Mouse (Mus musculus) 416B (cell line): Measurements from ENCODE around the gene Aldh3a1.
A peak's percentile ranks its signal among the peaks of the same experiment; 100 is the strongest.
"Not testable (repeated sequence)": the region's sequence is repeated elsewhere in the genome, so short reads cannot be mapped to it uniquely, and the experiment has no call there.

ENCODE experiments used
- DNase-seq: peaks from one replicate; pipeline ENCODE4 v3.0.0; 2011; ENCODE audit warnings: low read depth

The Aldh3a1 gene

DNA sequence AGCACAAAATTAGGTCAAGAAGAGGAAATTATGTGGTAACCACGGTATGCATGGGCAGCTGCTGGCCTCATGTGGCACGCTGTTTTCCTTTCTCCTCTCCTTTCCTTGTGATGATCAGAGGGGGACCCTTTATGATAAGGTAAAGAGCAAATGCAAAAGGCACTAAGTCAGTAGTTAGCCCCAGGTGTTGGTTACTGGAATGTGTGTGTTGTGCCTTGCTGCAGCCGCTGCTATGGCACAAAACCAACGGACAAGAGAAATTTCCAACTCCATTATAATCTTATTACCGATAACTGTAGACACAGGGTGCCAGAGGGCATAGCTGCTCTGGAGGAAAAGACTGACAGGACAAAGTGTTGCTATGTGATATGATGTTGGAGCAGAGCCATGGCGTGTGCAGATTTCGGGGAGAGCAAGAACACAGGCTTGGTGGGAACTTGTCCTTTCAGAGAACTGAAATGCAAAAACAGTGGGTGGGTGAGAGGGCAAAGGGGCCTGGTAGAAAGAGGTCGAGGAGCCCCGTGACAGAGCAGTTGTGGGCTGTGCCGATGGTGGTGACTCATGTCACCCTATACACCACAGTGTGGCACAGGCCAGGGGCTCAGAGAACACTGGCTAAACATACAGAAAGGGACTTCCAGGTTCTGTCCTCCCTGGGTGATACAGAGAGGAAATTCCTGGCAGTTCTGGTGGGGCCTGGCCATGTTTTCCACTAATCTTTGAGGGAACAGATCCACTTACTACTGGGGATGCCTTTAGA lies at the start of gene Aldh3a1:
Aldh3a1 (plus strand) TSS at position 51 of the 760 bp plus-strand sequence.
- peak; percentile 49 for DNase-seq

DNA sequence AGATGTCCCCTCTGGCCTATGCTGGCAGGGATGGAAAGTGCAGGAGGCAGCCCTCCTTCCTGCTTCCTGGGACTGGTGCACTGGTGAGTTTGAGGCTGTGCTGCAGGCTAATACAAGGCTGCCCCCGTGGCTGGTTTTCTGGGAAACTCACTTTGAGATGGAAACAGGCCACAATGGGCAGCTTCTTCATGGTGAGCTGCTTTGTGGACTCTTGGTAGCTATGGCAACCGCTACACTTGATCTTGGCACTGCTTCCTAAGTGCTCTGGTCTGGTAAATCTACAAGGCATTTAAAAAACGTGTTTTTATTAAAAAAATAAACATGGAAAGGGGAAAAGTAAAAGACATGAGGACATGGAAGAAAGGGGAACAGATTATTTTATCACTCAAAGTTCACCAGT lies 49.2 kb upstream of the Aldh3a1 start:
- no peak for DNase-seq

DNA sequence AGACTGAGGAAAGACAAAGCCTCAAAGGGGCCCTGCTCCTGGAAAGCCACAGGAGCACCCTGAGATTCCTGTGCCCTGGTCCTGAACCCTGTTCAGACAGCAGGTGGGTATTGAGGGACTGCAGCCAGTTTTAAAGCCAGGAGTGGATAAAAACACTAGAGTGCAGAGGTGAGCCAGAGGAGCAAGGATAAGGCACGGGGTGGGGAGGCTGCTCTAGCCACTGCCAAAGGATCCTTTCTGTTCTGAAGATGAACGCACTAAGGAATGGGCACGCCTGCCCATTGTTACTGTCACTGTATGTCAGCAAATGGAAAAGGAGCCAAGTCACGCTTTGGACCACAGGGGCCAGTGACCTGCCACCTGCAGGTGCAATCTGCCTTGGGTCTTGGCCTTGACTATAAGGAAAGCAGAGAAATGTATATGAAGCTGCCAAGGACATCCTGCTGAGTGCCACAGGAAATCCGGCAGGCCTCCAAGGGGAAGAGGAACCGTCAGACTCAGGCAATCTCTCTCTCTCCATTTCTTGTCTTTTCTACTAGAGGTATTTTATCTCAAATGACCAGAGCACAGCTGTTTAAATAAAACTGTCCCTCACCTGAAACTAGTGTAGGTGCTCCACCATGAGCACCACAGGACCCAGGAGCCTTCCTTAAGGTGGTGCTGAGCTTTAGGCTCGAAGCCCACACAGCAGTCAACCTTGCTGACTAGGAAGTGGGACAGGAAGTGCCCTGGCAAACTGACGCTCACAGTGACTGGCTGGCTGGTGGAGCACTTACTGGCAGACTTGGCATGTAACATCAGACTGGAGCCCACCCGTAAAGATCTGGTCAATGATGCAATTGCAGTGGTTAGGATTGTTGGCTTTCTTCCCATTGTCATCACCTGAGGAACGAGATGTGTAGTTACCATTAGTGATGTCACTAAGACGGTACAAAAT lies 47.3 kb upstream of the Aldh3a1 start:
- peak; percentile 94 for DNase-seq

DNA sequence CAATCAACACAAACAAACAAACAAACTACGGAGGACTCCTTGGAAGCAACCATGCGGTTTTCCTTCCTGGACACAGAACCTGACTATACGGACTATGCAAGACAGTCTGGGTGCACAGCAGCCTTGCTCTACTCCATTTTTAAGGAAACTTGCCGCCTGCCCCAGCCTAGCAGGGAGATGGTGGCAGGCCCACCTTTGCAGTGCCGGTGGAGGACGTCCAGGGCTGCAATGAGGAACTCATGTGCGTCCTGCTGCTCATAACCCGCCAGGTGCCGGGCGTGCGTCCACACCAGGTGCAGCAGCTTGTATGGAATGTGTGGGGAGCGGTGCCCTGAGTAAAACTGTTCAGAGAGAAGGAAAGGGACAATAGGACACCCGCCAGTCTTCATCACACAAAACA lies 46.2 kb upstream of the Aldh3a1 start:
- DNase-seq = no peak

DNA sequence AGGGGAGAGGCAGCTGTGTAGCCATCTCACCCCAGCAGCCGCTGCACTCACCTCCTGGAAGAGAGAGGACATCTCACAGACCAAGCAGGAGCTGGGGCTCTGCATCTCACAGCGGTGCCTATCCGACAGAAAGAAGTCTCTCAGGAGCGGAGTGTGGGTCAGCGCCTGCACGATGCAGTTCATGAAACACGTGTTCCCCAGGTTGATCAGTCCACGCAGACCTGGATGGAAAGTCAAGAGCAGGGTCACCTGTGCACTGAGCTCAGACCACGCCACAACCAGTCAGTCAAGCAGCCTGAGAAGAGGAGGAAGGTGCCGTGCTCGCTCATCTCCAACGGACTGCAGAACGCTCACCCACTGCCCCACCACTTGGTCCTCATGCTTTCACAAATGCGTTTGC lies 44.6 kb upstream of the Aldh3a1 start:
- no peak for DNase-seq

DNA sequence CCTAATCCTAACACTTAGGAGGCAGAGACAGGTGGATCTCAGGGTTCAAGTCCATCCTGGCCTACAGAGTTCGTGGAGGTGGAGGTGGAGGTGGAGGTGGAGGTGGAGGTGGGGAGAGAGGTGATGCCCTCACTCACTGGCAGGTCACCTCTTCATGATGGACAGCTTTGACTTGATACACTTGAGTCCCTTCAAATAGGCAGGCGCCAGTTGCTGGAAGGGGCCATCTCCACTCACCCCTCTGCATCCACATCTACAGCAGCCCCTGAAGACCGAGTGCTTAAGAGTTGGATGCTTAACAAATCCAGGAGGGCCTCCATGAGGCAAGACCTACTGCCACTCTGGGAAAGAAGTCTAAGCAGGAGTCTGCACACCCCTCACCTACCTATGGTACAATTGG lies 44.0 kb upstream of the Aldh3a1 start:
- DNase-seq = no peak

DNA sequence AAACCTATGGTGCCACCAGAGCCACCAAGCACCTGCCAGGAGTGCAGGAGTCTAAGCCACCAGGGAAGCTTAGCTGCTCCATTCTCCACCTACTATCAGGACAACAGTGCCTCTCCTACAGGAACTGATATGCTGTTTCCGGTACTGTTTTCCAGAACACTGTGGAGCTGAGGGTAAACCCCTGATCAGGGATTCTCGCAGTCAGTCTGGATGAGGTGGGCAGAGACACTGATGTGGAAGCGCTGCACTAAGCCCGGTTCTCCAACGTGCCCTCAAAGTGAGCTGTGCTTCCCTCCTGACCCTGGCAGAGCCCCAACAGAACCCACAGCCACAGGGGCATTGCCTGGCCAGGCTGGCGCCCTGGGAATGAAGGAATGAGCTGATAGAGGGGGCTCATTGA lies 43.0 kb upstream of the Aldh3a1 start:
- DNase-seq = no peak

DNA sequence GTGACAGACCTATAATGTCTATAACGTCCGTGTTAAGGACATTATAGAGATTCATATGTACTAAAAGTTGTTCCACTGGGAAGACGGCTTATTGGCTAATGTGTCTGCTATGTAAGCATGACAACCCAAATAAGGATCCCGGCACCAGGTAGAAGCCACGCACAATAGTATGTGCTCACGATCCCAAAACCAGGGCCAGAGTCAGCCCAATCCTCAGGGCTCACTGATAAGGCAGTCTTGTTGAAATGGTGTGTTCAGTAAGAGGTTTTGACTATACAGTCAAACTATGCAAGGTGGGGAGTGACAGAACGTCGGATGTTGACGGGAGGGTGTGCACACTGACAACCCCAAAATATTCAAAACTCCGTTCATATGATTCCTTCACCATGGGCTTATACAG lies 42.5 kb upstream of the Aldh3a1 start:
- DNase-seq = no peak

DNA sequence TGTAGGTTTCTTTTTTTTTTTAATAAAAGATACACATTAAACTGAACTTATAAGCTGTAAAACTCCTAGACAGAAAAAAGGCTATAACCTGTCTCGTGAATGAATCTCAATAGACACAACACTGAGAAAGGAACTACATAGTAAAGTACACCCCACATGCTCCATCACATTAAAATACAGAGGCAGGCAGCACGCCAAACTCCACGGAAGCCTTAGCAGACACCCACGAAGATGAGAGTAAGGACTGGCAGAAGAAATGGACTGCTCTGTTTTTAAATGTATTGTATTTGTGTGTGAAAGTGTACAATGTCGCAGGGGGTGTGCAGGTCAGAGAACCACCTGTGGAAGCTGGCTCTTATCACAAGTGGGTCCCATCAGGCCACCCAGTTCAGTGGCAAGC lies 37.2 kb upstream of the Aldh3a1 start:
- no peak for DNase-seq

DNA sequence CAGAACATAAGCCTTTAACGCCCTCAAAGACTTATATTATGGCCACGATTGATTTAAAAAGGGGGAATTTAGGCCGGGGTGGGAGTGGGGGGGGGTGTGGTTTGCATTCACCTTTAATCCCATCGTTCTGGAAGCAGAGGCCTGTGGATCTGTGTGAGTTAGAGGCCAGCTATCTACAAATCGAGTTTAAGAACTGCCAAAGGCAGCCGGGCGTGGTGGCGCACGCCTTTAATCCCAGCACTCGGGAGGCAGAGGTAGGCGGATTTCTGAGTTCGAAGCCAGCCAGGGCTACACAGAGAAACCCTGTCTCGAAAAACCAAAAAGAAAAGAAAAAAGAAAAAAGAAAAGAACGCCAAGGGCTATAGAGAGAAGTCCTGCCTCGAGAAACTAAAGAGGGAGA lies 33.9 kb upstream of the Aldh3a1 start:
- not testable (repeated sequence) for DNase-seq

DNA sequence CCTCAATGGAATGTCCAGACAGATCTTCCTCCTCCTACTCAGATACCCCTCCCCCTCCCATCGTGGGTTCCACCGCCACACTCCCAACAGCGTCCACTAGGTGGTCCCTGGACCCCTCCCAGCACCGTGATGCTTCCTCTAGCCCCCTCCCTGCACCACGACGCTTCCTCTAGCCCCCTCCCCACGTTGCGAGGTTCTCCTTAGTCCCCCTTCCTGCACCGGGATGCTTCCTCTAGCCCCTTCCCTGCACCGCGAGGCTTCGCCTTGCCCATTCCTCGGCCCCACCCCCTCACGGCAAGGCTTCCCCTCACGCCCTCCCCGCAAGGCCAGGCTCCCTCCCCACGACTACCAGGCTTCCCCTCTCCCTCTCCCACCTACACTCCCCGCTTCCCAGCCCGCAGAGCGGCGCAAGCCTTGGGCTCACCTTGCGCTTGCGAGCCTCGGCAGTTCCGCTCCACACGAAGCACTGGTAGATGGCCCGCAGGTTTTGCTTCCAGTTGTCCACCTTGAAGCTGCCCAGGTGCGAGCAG lies 33.0 kb upstream of the Aldh3a1 start:
- peak; percentile 67 for DNase-seq

DNA sequence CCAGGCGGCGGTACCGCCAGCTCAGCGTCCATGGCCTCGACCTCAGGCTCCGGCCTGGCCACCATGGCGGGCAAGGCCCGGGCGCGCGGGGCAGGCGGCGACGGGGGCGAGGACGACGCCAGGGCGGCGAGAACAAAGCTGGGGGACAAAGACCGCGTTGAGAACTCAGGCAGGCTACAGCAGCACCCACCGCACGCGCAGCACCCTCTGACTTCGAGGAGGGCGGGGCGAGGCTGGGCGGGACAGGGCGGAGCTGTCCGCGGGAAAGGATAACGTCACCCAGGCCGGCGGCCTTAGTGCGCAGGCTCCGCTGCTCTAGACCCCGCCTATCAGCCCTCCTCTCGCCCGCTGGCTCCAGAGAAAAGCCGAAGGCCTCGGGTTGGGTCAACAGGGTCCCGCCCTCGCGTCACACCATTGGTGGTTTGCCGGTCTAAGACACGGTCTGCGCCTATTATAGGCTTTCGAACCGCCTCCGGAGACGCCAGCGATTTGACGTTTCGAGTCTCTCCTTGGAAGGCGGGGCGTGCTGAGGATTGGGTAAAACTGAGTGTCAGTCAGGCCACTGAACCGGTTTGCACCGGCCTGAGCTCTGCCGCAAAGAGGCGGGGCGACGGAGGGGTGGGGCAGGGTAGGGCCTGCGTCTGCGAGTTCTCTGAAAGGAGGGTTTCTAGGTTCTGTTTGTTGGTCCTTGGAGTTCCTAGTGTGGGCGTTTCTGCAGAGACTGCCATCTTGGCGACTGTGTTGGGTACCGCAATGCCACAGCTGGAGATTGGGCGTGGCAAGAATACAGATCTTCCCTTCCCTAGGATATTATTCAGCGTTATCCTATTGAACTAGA lies 32.3 kb upstream of the Aldh3a1 start, which contains the start of gene Usp22:
Usp22 (minus strand) TSS at position 235 of the 838 bp plus-strand sequence.
- DNase-seq = peak; percentile 100

DNA sequence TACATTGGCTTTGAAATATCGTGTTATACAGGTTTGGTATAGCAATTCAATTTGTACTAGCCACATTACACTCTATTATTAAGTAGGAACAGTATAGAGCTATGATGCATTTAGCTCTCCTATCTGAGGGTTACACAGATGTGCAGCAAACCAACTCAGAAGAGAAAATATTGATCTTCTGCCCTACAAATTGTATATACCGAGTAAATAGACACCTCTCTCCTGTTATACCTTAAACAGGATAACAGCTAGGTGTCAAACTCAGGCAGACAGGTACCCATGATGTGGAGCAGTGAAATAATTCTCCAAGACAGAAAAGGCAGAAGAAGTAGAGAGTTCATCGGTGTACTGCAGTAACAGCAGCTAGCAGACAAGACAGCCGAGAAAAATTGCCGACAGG lies 31.6 kb upstream of the Aldh3a1 start:
- DNase-seq = no peak

DNA sequence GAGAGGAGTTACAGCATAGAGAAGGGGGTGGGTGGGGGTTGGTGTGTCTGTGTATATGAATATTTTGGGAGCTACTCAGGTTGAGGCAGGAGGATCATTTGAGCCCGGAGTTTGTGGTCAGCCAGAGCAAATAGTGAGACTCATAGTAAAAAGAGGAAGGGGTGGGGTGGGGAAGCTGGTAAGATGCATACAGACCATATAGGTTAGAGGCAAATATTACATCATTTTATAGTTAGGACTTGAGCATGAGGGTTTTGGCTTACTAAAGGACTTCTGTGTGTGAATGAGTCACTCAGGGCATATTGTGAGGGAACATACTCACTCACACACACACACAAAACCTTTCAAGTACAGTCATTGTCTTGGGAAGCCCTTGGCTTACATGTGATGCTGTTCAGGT lies 31.0 kb upstream of the Aldh3a1 start:
- DNase-seq = peak; percentile 78

DNA sequence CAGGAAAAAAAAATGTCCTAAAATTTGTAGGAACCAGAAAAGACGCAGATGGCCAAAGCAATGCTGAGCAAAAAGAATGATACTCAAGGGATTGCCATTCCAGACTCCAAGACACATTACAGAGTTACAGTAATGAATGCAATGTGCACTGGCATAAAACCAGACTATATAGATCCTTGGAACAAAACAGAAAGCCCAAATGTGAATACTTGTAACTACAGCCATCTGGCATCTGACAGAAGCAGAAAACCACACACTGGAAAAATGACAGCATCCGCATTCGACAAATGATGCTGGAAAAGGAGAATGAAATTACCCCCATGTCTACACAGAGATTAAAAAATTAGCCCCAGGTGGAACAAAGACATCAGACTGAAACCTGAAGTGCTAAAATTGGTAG lies 27.0 kb upstream of the Aldh3a1 start:
- DNase-seq = no peak

DNA sequence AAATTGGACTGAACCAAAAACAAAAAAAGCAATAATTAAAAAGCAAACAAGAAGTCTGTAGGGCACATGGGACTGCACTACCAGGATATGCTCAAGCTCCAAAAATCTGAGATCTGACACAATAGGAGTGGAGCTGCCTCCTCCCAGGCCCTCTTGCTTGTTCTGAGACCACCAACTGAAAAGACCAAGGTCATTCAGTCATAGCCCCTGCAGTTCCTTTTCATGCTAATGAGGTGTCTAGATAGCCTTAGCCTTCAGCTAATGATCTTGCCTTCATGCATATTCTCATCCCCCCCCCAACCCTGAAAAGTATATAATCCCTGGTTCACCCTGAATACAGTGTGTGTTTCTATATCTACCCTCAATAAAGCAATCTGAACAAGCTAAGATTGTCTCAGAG lies 25.7 kb upstream of the Aldh3a1 start:
- no peak for DNase-seq

DNA sequence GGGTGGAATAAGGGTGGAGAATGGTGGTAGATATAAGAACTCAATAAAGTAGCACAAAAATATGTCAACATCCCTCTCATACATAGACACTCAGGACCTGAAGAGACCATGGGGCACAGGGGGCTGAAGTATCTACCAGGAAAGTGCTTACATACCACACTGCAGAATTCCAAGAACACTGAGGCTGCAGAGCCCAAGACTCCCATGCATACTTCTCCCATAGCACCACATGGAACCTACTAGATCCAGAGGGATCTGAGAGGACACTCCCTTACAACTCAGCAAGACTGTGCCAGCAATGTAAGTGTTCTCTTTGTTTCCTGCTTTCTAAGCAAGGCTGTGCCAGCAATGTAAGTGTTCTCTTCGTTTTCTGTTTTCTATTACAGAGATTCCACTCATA lies 23.5 kb upstream of the Aldh3a1 start:
- no peak for DNase-seq

DNA sequence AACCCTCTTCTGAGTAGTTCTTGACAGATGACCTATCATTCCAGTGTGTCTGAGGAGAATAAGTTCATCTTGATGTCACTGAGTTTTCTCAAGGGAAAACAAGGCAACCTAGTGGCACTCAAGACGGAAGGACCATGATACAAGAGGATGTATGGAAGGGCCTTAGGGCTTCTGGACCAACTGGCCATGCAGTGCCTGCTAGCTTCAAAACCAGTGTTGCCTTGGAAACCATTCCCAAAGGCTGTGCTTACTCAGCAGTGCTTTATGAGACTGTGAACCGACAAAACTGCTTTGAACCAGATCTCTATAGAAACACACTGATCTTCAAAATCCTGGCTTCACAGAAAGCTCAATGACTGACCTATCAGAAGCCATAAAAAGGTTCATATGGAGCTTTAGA lies 16.6 kb upstream of the Aldh3a1 start:
- DNase-seq = no peak

DNA sequence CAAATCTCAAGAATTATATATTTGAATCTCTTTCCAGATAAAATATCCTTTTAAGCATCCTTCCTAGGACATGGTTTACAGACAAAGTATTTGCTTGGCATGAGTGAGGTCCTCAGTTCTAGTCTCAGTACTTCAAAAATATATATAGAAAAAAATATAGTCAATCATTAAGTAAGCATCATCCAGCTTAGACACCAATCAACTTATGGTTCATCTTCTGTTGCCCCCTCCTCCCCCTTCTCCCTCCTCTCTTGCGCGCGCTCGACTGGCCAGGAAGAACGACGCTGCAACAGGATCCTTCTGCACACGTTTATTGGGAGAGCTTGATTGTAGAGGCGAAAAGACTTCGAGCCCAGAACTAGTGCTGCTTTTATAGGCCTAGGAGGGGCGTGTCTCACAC lies 15.2 kb upstream of the Aldh3a1 start:
- DNase-seq = not testable (repeated sequence)

DNA sequence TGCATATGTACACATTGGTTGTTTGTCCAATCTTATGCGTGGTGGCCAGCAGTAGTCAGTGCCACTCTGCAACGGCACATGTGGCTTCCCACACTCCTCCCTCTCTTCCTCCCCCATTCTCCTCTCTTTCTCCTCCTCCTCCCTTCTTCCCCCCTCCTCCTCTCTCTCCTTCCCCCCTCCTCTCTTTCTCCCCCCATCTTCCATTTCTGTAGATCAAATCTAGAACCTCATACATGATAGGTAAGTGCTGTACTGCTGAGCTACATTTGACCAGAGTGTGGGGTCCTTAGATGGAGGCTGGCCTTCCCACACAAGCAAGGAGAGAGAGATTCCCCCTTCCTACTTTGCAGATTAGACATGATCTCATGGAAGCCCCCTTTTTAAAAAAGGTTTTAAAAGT lies 14.6 kb upstream of the Aldh3a1 start:
- DNase-seq = no peak

DNA sequence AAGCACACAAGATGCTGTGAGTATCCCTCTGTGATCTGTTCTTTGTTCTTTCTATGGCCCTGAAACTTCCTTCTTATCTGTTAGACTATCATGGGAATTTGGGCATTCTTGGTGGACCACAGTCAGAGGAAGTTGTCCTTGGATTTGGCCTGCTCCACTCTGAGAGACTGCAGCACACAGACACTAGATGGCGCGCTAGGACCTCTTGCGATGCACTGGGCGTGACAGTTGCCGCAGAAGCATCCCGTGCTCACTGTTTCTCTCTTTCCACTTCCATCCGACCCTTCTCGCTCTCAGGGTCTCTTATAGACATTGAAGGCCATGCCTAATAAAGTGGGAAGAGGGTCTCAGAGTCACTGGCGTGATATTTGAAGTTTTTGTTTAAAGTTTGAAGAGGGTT lies 13.9 kb upstream of the Aldh3a1 start:
- DNase-seq = peak; percentile 76
